Mouse (Mus musculus) megakaryocyte-erythroid progenitor cell, adult 5-6 weeks (primary cell): ENCODE measurements around the gene Oosp2. TPM values are rescaled to one million over a fixed set of nuclear protein-coding genes. Genes with fewer than 3 reads are reported as not detected.
A peak's percentile ranks its signal among the peaks of the same experiment; 100 is the strongest.

ENCODE experiments used
- ATAC-seq: replicated peaks from 2 replicates; pipeline ENCODE4 v1.8.0; 2016; ENCODE audit warnings: mild to moderate bottlenecking, inconsistent platforms; ENCODE audit not compliant: severe bottlenecking, poor library complexity, low FRiP score, low TSS enrichment
- total RNA-seq, 2 experiments: library from RNA; stranded (forward) in 1 of 2; stranded (reverse) in 1 of 2; fragments of 200-1000, 215-1000 nt in 1 of 2; fragments of >200 nt in 1 of 2; fragmentation: Nextera tagmentation in 1 of 2; gene quantifications; 2 replicates each; pipeline ENCODE4 v1.2.3; 2014 to 2017

Oosp2 gene
- not detected in 2 replicates for total RNA-seq (2014; fragmentation: Nextera tagmentation)
- not detected in 2 replicates for total RNA-seq (2017)

GRCm38 (mm10) chr19:11660459-11660858 lies at the start of gene Oosp2:
TSS of gene Oosp2 (minus strand) at chr19:11660559.
- ATAC-seq: no peak

- no peak for ATAC-seq
These were observed 38.0 kb upstream of the Oosp2 start for GRCm38 (mm10) chr19:11698342-11698741.

- ATAC-seq: no peak
These were observed 36.4 kb upstream of the Oosp2 start, which contains the start of gene Oosp3 for GRCm38 (mm10) chr19:11696755-11697154. TSS of gene Oosp3 (plus strand) at chr19:11697055.

GRCm38 (mm10) chr19:11691454-11691853 lies 31.1 kb upstream of the Oosp2 start:
- no peak for ATAC-seq

- no peak for ATAC-seq
These were observed 30.5 kb upstream of the Oosp2 start, which contains the start of gene Oosp1 for GRCm38 (mm10) chr19:11690839-11691238. TSS of gene Oosp1 (minus strand) at chr19:11691150.

GRCm38 (mm10) chr19:11661562-11661961 lies 1.2 kb upstream of the Oosp2 start:
- ATAC-seq: no peak

GRCm38 (mm10) chr19:11659142-11659541 lies 1.2 kb downstream of the Oosp2 start:
- ATAC-seq: no peak

GRCm38 (mm10) chr19:11649564-11649963 lies 10.8 kb downstream of the Oosp2 start:
- no peak for ATAC-seq

GRCm38 (mm10) chr19:11646166-11646565 lies 14.2 kb downstream of the Oosp2 start:
- no peak for ATAC-seq

- no peak for ATAC-seq
These were observed 19.6 kb downstream of the Oosp2 start, which contains the start of gene Ms4a3 for GRCm38 (mm10) chr19:11640732-11641131. TSS of gene Ms4a3 (minus strand) at chr19:11640851.

GRCm38 (mm10) chr19:11639038-11639437 lies 21.3 kb downstream of the Oosp2 start:
- ATAC-seq: no peak

GRCm38 (mm10) chr19:11635572-11635971 lies 24.8 kb downstream of the Oosp2 start:
- ATAC-seq: no peak

- peak; percentile 63 for ATAC-seq
These were observed 26.0 kb downstream of the Oosp2 start for GRCm38 (mm10) chr19:11634330-11634729.

- ATAC-seq: no peak
These were observed 26.6 kb downstream of the Oosp2 start for GRCm38 (mm10) chr19:11633732-11634131.

GRCm38 (mm10) chr19:11625231-11625630 lies 35.1 kb downstream of the Oosp2 start:
- peak; percentile 92 for ATAC-seq

- no peak for ATAC-seq
These were observed 35.6 kb downstream of the Oosp2 start for GRCm38 (mm10) chr19:11624800-11625199.

GRCm38 (mm10) chr19:11623551-11623950 lies 36.8 kb downstream of the Oosp2 start, which contains the start of gene Ms4a2:
TSS of gene Ms4a2 (minus strand) at chr19:11623719.
- ATAC-seq: no peak

GRCm38 (mm10) chr19:11617983-11618382 lies 42.4 kb downstream of the Oosp2 start:
- ATAC-seq: peak; percentile 80

GRCm38 (mm10) chr19:11614805-11615204 lies 45.6 kb downstream of the Oosp2 start:
- no peak for ATAC-seq

GRCm38 (mm10) chr19:11613776-11614443 lies 46.4 kb downstream of the Oosp2 start:
- ATAC-seq: peak; percentile 39; the same call in 1 of the 2 replicates

GRCm38 (mm10) chr19:11613084-11613483 lies 47.3 kb downstream of the Oosp2 start:
- ATAC-seq: no peak
